Mouse (Mus musculus) lung, postnatal 0 days (tissue): ENCODE data around the gene Arnt2. TPM values are rescaled to one million over a fixed set of nuclear protein-coding genes. Genes with fewer than 3 reads are reported as not detected.
A peak's percentile ranks its signal among the peaks of the same experiment; 100 is the strongest.

Source experiments
- ATAC-seq: fragments of 200-750 bp; cut with Nextera tagmentation; 2 replicates; pipeline ENCODE4 v1.8.0; 2017; ENCODE audit warnings: moderate library complexity
- DNase-seq: peaks from one replicate; pipeline ENCODE4 v3.0.0-alpha.2; 2016; ENCODE audit warnings: low spot score
- H3K27ac ChIP-seq: fragments of 300-500 bp; sonication (generic); 2 replicates; pipeline ENCODE4 v1.5.1; 2014; ENCODE audit warnings: antibody characterized with exemption, mild to moderate bottlenecking, low read length, mixed read lengths
- H3K27me3 ChIP-seq: fragments of 300-500 bp; sonication (generic); replicated peaks from 2 replicates; pipeline ENCODE4 v1.6.1; 2014; ENCODE audit warnings: low read length, mixed read lengths; ENCODE audit not compliant: insufficient read depth
- H3K36me3 ChIP-seq: fragments of 300-500 bp; sonication (generic); 2 replicates; pipeline ENCODE4 v1.6.1; 2014; ENCODE audit warnings: low read length, mixed read lengths; ENCODE audit not compliant: insufficient read depth
- H3K4me1 ChIP-seq: fragments of 300-500 bp; sonication (generic); 2 replicates; pipeline ENCODE4 v1.6.1; 2014; ENCODE audit warnings: antibody characterized with exemption, low read depth, low read length, mixed read lengths; ENCODE audit not compliant: insufficient read depth
- H3K4me2 ChIP-seq: fragments of 300-500 bp; sonication (generic); replicated peaks from 2 replicates; pipeline ENCODE4 v1.6.1; 2014; ENCODE audit warnings: low read depth, mild to moderate bottlenecking, low read length, moderate library complexity, mixed read lengths
- H3K4me3 ChIP-seq: fragments of 300-500 bp; sonication (generic); 2 replicates; pipeline ENCODE4 v1.5.1; 2014; ENCODE audit warnings: low read depth, low read length
- H3K9ac ChIP-seq: fragments of 300-500 bp; sonication (generic); replicated peaks from 2 replicates; pipeline ENCODE4 v1.6.1; 2014; ENCODE audit warnings: low read depth, mild to moderate bottlenecking
- H3K9me3 ChIP-seq: fragments of 300-500 bp; sonication (generic); 2 replicates; pipeline ENCODE4 v1.6.1; 2016; ENCODE audit warnings: low read length, mixed read lengths
- CTCF ChIP-seq: IDR thresholded peaks from 2 replicates; pipeline ENCODE4 v1.5.1; 2016; ENCODE audit warnings: antibody characterized with exemption, mild to moderate bottlenecking
- EP300 ChIP-seq: IDR thresholded peaks from 2 replicates; pipeline ENCODE4 v1.6.1; 2016; ENCODE audit warnings: antibody characterized with exemption, mild to moderate bottlenecking, control low read depth
- WGBS: fragments of 180-500 bp; shearing (Covaris S2); extraction: QIAGEN DNeasy Blood & Tissue Kit; methylation state at CpG from one replicate; pipeline ENCODE4 v1.1.7; 2014; 5-methylcytosine and 5-hydroxymethylcytosine counted together
- polyA plus RNA-seq: library from polyadenylated mRNA; unstranded; fragments of >200 nt; fragmentation: Nextera tagmentation; extraction: Ambion mirVana; gene quantifications from 2 replicates; pipeline ENCODE4 v1.2.1, GENCODE M21; 2015

The Arnt2 gene
- polyA plus RNA-seq, 1 experiment from 2014 or later = 0.78 TPM

DNA sequence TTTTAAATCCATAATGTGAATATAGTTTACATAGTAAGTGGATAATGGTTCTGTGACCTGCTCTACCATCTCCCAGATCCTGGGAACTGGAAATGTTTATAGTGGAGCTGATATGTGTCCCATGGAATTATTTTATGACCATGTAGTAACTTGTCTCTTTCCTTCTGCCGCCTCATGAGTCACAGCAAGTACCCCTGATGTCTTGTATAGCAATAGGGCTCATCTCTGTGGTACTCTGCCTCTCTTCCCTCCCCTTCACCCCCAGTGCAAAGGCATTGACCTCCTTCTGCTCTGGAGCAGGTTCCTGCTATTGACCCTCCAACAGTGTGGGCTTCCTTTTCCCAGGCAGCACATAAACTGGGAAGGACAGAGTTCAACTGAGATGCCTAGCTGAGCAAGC, 182.3 kb downstream of the Arnt2 start:
- no peak overlapping the region for H3K27ac ChIP-seq
- 74% methylated on average over 1 of the region's 1 CpGs for WGBS
- no peak overlapping the region for H3K9ac ChIP-seq
- no peaks in the 10 kb centered on the region for H3K36me3 ChIP-seq
- H3K9me3 ChIP-seq = no peaks in the 10 kb centered on the region
- ATAC-seq (no peak), DNase-seq (no peak)
- no peak overlapping the region for H3K4me3 ChIP-seq
- no peaks in the 10 kb centered on the region for H3K27me3 ChIP-seq
- TF ChIP-seq EP300 (no peak), CTCF (no peak)
- no peak overlapping the region for H3K4me2 ChIP-seq
- no peaks in the 10 kb centered on the region for H3K4me1 ChIP-seq

DNA sequence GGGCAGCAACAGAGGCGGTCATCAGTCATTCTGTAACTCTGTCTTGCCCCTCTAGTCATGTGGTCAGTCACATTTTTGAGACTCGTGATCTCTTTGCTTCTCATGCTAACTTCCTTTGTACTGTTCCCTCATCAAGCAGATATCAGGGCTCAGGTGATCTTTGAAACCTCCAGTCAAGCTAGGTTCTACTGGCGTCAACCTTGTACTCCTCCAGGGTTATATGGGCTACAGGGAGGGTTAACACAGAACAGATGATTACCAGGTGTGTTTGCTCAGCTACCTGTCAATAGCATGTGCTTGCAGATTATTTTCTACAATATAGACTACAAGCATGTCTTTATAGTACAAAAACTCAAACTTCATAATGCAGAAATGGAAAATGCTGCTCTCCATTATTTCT, 183.1 kb downstream of the Arnt2 start:
- no peaks in the 10 kb centered on the region for H3K4me1 ChIP-seq
- no peaks in the 10 kb centered on the region for H3K36me3 ChIP-seq
- ATAC-seq (no peak), DNase-seq (no peak)
- no peaks in the 10 kb centered on the region for H3K9me3 ChIP-seq
- no peaks in the 10 kb centered on the region for H3K27me3 ChIP-seq
- no peak overlapping the region for H3K9ac ChIP-seq
- no peak overlapping the region for H3K4me3 ChIP-seq
- TF ChIP-seq CTCF (no peak), EP300 (no peak)
- WGBS = 94% methylated on average over 3 of the region's 3 CpGs
- no peak overlapping the region for H3K4me2 ChIP-seq
- no peak overlapping the region for H3K27ac ChIP-seq

DNA sequence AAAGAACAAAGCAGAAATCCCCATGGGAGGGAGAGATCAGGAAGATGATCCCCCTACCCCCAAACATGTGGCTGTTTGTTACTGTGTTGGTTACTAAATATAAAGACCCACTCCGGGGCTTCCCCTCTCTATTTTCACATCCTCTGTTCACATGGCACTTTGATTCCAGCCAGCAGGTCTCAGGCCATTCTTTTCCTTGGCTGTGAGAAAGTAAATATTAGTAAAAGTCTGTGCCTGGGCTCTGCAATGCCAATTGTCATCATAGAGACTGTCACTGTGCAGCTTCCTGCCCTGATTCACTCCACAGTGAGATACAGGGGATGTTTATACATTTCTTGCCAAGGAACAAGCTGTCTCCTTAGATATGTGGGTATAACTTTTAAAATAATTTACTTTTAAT, 197.9 kb downstream of the Arnt2 start:
- Histone ChIP-seq H3K27me3 (no peaks in the 10 kb centered on the region), H3K4me1 (peaks cover 3% of the 10 kb centered on the region; the same call in 1 of the 2 replicates), H3K4me3 (no peak overlapping the region), H3K9me3 (no peaks in the 10 kb centered on the region), H3K27ac (peak overlapping the region; percentile 85), H3K4me2 (no peak overlapping the region), H3K9ac (no peak overlapping the region), H3K36me3 (no peaks in the 10 kb centered on the region)
- DNase-seq (peak; percentile 78), ATAC-seq (peak; percentile 88)
- TF ChIP-seq CTCF (no peak), EP300 (peak; percentile 99)
- WGBS = 8% methylated on average over 1 of the region's 1 CpGs

- DNase-seq (peak; percentile 34), ATAC-seq (peak; percentile 64)
- TF ChIP-seq EP300 (peak; percentile 34), CTCF (no peak)
- H3K4me2 ChIP-seq = no peak overlapping the region
- WGBS = 52% methylated on average over 10 of the region's 10 CpGs
- peak overlapping the region; percentile 85 for H3K27ac ChIP-seq
- no peaks in the 10 kb centered on the region for H3K36me3 ChIP-seq
- H3K9me3 ChIP-seq = no peaks in the 10 kb centered on the region
- H3K27me3 ChIP-seq = no peaks in the 10 kb centered on the region
- no peak overlapping the region for H3K9ac ChIP-seq
- peaks cover 3% of the 10 kb centered on the region; the same call in 1 of the 2 replicates for H3K4me1 ChIP-seq
- no peak overlapping the region for H3K4me3 ChIP-seq
Observed at GRCm38 (mm10) chr7:84210585-84211291, 199.2 kb downstream of the Arnt2 start.

GRCm38 (mm10) chr7:84203981-84204380, 206.0 kb downstream of the Arnt2 start:
- peak overlapping the region; percentile 49; the same call in 1 of the 2 replicates for H3K27ac ChIP-seq
- no peak for TF ChIP-seq CTCF
- TF ChIP-seq EP300 = no peak
- H3K27me3 ChIP-seq = no peaks in the 10 kb centered on the region
- no peak overlapping the region for H3K4me2 ChIP-seq
- 54% methylated on average over 3 of the region's 3 CpGs for WGBS
- H3K9me3 ChIP-seq = no peaks in the 10 kb centered on the region
- ATAC-seq = no peak
- no peak overlapping the region for H3K4me3 ChIP-seq
- no peaks in the 10 kb centered on the region for H3K4me1 ChIP-seq
- H3K36me3 ChIP-seq = no peaks in the 10 kb centered on the region
- no peak overlapping the region for H3K9ac ChIP-seq
- DNase-seq = peak; percentile 37

DNA sequence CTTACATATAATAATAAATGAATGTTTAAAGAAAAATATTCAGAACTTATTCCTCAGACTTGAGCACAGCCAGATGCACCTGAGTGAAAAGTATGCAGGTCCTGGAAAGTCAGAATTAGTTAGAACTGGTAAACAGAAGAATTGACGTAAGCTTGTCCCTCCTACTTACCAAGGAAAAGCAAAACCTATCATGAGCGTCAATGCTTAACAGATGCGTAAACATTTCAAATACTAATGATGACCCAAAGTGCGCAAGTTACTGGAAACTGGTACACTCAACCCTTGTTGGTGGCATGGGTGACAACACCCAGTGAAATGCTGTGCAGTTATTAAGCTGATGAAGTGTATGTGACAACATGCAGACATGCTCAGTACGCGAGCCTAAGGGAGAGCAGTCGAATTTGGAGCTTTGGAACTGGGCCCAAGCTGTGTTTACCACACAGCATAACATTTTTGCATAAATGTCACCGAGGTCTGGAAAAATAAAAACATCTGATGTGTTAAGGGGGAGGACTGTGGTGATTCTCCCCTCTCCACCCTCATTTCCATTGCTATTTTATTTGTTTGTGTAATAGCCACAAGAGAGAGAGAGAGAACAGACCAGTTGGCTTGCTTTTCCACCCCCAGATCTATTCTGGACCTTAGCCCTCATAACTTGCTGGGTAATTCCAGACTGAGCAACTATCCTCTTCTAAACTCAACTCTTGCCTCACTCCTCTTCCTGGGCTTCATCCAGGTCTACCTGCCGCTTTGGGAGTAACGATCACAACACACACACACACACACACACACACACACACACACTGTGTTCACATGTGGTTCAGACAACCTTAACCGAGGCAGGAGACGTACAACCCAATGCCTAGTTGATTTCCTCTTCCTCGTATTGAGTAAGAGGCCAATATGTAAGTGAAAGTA, 208.6 kb downstream of the Arnt2 start:
- DNase-seq (peak; percentile 88), ATAC-seq (peak; percentile 91)
- Histone ChIP-seq H3K4me2 (no peak overlapping the region), H3K27me3 (no peaks in the 10 kb centered on the region), H3K27ac (no peak overlapping the region), H3K36me3 (no peaks in the 10 kb centered on the region), H3K4me1 (no peaks in the 10 kb centered on the region), H3K9me3 (no peaks in the 10 kb centered on the region), H3K4me3 (no peak overlapping the region), H3K9ac (no peak overlapping the region)
- TF ChIP-seq EP300 (peak; percentile 89), CTCF (no peak)
- 64% methylated on average over 13 of the region's 13 CpGs for WGBS
